Mouse (Mus musculus) lung, embryonic 16.5 days (tissue): ENCODE results near the gene Gabra6. TPM values are rescaled to one million over a fixed set of nuclear protein-coding genes. Genes with fewer than 3 reads are reported as not detected.

ENCODE experiments used
- ATAC-seq: fragments of 200-750 bp; cut with Nextera tagmentation; 2 replicates; pipeline ENCODE4 v1.8.0; 2017; ENCODE audit warnings: low read depth, mild to moderate bottlenecking, moderate library complexity
- H3K27ac ChIP-seq: fragments of 300-500 bp; sonication (generic); 2 replicates; pipeline ENCODE4 v1.5.1; 2014; ENCODE audit warnings: mild to moderate bottlenecking, control low read depth, low read length
- H3K27me3 ChIP-seq: fragments of 300-500 bp; sonication (generic); 2 replicates; pipeline ENCODE4 v1.6.1; 2014; ENCODE audit warnings: low read depth, low read length, mixed read lengths; ENCODE audit not compliant: control insufficient read depth, insufficient read depth
- H3K36me3 ChIP-seq: fragments of 300-500 bp; sonication (generic); 2 replicates; pipeline ENCODE4 v1.6.1; 2014; ENCODE audit warnings: low read length; ENCODE audit not compliant: control insufficient read depth, insufficient read depth
- H3K4me1 ChIP-seq: fragments of 300-500 bp; sonication (generic); replicated peaks from 2 replicates; pipeline ENCODE4 v1.6.1; 2014; ENCODE audit warnings: low read length, mixed read lengths; ENCODE audit not compliant: control insufficient read depth, insufficient read depth
- H3K4me2 ChIP-seq: fragments of 300-500 bp; sonication (generic); 2 replicates; pipeline ENCODE4 v1.6.1; 2014; ENCODE audit warnings: low read depth, low read length, control low read depth
- H3K4me3 ChIP-seq: fragments of 300-500 bp; sonication (generic); 2 replicates; pipeline ENCODE4 v1.5.1; 2014; ENCODE audit warnings: mild to moderate bottlenecking, low read length, control low read depth
- H3K9ac ChIP-seq: fragments of 300-500 bp; sonication (generic); 2 replicates; pipeline ENCODE4 v1.6.1; 2014; ENCODE audit warnings: low read length, control low read depth
- H3K9me3 ChIP-seq: fragments of 300-500 bp; sonication (generic); 2 replicates; pipeline ENCODE4 v1.6.1; 2016; ENCODE audit warnings: low read length; ENCODE audit not compliant: control insufficient read depth
- WGBS: fragments of 180-500 bp; shearing (Covaris S2); extraction: QIAGEN DNeasy Blood & Tissue Kit; methylation state at CpG from one replicate; pipeline ENCODE4 v1.1.7; 2014; 5-methylcytosine and 5-hydroxymethylcytosine counted together
- polyA plus RNA-seq: library from polyadenylated mRNA; unstranded; fragments of >200 nt; fragmentation: Nextera tagmentation; extraction: Ambion mirVana; gene quantifications from 2 replicates; pipeline ENCODE4 v1.2.1, GENCODE M21; 2015

The Gabra6 gene
- polyA plus RNA-seq = not detected in 2 replicates

DNA sequence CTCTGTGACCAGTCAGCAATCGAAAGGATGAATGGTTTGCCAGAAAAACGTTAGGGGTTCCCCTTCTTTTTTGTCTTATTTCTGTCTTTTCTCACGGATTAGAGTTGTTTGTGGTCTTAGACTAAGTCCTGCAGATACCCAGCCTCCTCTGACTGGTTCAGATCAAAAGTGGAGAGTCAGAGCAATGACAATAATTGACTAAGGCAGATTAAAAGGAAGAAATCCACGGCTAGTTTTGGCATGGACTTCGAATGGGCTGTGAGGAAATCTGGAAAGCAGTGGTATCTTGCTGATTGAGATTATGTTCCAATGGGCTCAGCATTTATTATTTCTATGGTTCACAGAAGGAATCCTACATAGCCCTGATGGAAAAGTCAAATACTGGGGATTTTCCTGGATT, at the start of gene Gabra6:
Gene Gabra6, minus strand, starts transcription at position 191 of the 400 bp plus-strand sequence.
- Histone ChIP-seq H3K27ac (no peak within 1 kb of the TSS), H3K4me1 (no peaks in the 10 kb centered on the region), H3K4me2 (no peak within 1 kb of the TSS), H3K27me3 (no peaks in the 10 kb centered on the region), H3K9me3 (no peaks in the 10 kb centered on the region), H3K4me3 (no peak within 1 kb of the TSS), H3K36me3 (no peaks in the 10 kb centered on the region), H3K9ac (no peak within 1 kb of the TSS)
- ATAC-seq = no peak
- 64% methylated on average over 5 of the region's 5 CpGs for WGBS

DNA sequence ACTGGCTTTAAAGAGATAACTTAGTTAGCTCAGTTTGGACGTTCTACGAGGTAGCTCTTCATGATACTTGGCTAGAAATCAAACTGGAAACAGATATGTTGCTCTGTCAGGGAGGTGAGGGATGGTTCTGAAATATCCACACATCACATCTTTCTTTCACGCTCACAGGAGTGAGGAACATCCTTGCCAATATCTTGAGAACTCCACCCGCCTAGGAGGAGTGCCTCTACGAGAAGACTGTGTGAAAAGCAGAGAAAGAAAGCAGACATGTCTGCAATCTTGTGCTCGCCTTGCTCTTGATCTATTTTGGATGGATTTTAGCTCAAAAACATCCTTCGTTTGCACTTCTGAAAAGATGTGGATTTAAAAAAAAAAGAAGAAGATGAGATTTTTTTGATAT, 44.7 kb upstream of the Gabra6 start:
- Histone ChIP-seq H3K9me3 (no peaks in the 10 kb centered on the region), H3K27me3 (no peaks in the 10 kb centered on the region), H3K4me3 (no peak overlapping the region), H3K27ac (no peak overlapping the region), H3K36me3 (no peaks in the 10 kb centered on the region), H3K9ac (no peak overlapping the region), H3K4me2 (no peak overlapping the region), H3K4me1 (no peaks in the 10 kb centered on the region)
- 67% methylated on average over 7 of the region's 7 CpGs for WGBS
- no peak for ATAC-seq

- Histone ChIP-seq H3K36me3 (no peaks in the 10 kb centered on the region), H3K27ac (no peak overlapping the region), H3K4me1 (no peaks in the 10 kb centered on the region), H3K27me3 (no peaks in the 10 kb centered on the region), H3K9me3 (no peaks in the 10 kb centered on the region), H3K4me3 (no peak overlapping the region), H3K9ac (no peak overlapping the region), H3K4me2 (no peak overlapping the region)
- WGBS = 78% methylated on average over 3 of the region's 3 CpGs
- ATAC-seq = no peak
Measured at GRCm38 (mm10) chr11:42332121-42332520, 11.2 kb upstream of the Gabra6 start.

DNA sequence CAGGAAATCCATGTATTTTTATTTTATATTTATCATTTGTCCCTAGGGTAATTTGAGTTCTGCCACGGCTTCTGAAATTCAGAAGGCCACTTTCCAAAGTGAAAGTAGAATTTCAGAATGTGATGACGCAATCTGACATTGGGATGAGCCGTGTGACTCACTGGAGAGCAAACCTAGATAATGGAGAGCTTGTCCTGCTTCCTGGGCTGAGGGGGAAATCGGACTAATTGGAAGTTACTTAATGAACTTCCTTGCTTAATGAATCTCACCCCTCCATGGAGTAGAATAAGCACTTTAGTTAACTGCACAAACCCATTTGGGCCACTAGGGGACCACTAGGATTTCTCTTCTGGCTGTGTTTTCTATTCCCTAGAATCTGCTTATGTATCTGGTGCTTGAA, 5.4 kb upstream of the Gabra6 start:
- ATAC-seq = no peak
- Histone ChIP-seq H3K9me3 (no peaks in the 10 kb centered on the region), H3K27me3 (no peaks in the 10 kb centered on the region), H3K36me3 (no peaks in the 10 kb centered on the region), H3K4me2 (no peak overlapping the region), H3K27ac (no peak overlapping the region), H3K4me3 (no peak overlapping the region), H3K4me1 (no peaks in the 10 kb centered on the region), H3K9ac (no peak overlapping the region)
- WGBS = 73% methylated on average over 4 of the region's 4 CpGs

DNA sequence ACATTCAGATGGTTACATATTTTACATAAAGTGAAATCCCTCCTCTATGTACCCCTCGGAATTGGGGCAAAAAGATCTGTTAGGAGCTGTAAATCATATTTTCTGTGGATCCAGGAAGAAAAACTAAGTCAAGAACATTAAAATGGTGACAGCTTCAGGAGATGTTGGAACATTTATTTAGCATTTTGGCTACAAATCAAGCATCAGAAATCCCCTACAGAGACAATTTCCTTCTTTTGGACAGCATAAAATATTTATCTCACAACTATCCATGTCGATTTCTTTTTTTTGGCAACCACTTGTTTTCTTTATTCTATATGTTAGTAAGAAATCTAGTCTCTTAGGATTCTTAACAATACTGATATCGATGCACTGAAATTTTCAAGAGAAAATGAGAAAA, 688 bp upstream of the Gabra6 start:
- 72% methylated on average over 3 of the region's 3 CpGs for WGBS
- Histone ChIP-seq H3K36me3 (no peaks in the 10 kb centered on the region), H3K27ac (no peak overlapping the region), H3K4me1 (no peaks in the 10 kb centered on the region), H3K4me2 (no peak overlapping the region), H3K9me3 (no peaks in the 10 kb centered on the region), H3K9ac (no peak overlapping the region), H3K27me3 (no peaks in the 10 kb centered on the region), H3K4me3 (no peak overlapping the region)
- ATAC-seq = no peak

DNA sequence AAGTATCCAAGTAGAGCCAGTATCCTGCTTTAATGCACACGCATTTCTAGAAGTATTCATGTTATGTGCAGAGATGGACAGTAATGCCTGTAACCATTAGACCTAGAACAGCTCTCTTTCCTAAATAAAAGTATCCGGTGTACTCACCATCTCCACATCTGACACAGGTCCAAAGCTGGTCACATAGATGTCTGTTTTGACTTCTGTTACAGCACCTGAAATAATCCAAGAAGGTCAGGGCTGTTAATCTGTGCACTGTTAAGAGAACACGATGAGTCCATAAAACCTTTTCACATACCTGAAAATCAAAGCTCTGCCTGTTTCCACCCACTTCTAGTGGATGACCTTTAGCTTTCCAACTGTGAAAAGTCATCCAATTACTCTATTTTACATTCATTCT, 1.4 kb downstream of the Gabra6 start:
- no peak overlapping the region for H3K4me2 ChIP-seq
- H3K9ac ChIP-seq = no peak overlapping the region
- ATAC-seq = no peak
- no peak overlapping the region for H3K4me3 ChIP-seq
- H3K27ac ChIP-seq = no peak overlapping the region
- H3K27me3 ChIP-seq = no peaks in the 10 kb centered on the region
- no peaks in the 10 kb centered on the region for H3K9me3 ChIP-seq
- no peaks in the 10 kb centered on the region for H3K4me1 ChIP-seq
- 84% methylated on average over 3 of the region's 3 CpGs for WGBS
- H3K36me3 ChIP-seq = no peaks in the 10 kb centered on the region

DNA sequence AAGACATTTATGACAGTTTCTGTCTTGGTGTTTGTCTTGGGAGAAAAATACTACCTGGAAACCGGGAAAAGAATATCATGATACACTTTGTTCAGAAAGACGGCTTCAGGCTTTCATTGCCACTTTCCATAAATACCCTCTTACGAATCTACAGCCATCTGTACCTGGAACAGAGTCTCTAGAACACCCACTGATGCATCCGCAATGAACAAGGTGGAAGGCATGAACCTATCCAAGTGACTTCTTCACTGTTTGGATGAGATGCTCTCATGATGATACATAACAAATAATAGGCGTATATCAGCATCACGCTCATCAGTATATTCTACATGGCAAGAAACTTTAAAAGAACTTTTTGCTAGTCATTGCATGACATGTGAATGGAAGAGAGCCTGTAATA, 1.8 kb downstream of the Gabra6 start:
- WGBS = 79% methylated on average over 6 of the region's 6 CpGs
- Histone ChIP-seq H3K4me3 (no peak overlapping the region), H3K4me1 (no peaks in the 10 kb centered on the region), H3K27ac (no peak overlapping the region), H3K9ac (no peak overlapping the region), H3K36me3 (no peaks in the 10 kb centered on the region), H3K9me3 (no peaks in the 10 kb centered on the region), H3K27me3 (no peaks in the 10 kb centered on the region), H3K4me2 (no peak overlapping the region)
- ATAC-seq = no peak

- ATAC-seq = no peak
- Histone ChIP-seq H3K4me1 (no peaks in the 10 kb centered on the region), H3K36me3 (no peaks in the 10 kb centered on the region), H3K4me3 (no peak overlapping the region), H3K27me3 (no peaks in the 10 kb centered on the region), H3K9ac (no peak overlapping the region), H3K27ac (no peak overlapping the region), H3K4me2 (no peak overlapping the region), H3K9me3 (no peaks in the 10 kb centered on the region)
- 60% methylated on average over 3 of the region's 3 CpGs for WGBS
Measured at GRCm38 (mm10) chr11:42317985-42318384, 2.9 kb downstream of the Gabra6 start.

DNA sequence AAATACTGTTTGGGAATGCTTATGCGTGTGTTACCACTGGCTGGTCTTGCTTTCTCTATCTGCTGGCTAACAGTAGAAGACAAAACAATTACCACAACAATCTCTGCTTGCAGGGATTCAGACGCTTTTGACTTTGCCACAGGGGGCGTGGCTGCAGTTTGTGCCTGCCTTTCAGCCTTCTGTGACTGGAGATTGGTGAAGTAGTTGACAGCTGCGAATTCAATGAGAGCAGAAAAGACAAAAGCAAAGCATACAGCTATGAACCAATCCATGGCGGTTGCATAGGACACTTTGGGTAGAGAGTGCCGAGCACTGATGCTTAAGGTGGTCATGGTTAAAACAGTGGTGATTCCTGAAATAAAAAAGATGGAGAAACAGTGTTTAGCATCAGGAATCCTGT, 6.0 kb downstream of the Gabra6 start:
- no peaks in the 10 kb centered on the region for H3K36me3 ChIP-seq
- no peak for ATAC-seq
- H3K4me3 ChIP-seq = no peak overlapping the region
- no peaks in the 10 kb centered on the region for H3K4me1 ChIP-seq
- H3K27me3 ChIP-seq = no peaks in the 10 kb centered on the region
- H3K4me2 ChIP-seq = no peak overlapping the region
- H3K9me3 ChIP-seq = no peaks in the 10 kb centered on the region
- no peak overlapping the region for H3K9ac ChIP-seq
- WGBS = 23% methylated on average over 6 of the region's 6 CpGs
- H3K27ac ChIP-seq = no peak overlapping the region

DNA sequence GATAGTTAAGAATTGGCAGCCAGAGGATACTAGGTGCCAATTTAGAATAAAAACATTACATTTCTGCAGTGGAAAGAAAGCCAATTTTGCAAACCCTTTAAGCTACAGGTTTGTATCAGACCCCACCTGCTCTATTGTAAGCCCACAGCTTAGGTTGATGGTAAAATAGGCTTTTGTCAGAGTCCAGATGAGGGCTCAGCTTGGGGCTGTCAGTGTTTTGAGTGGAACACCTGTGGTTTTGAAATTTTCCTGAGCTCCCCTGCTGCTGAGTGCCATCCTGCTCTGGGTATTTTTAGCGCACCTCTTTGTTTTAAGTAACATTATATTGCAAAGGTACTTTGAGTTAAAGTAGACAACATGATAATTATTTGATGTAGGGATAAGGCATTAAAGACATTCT, 10.0 kb downstream of the Gabra6 start:
- Histone ChIP-seq H3K4me2 (no peak overlapping the region), H3K9me3 (no peaks in the 10 kb centered on the region), H3K36me3 (no peaks in the 10 kb centered on the region), H3K4me3 (no peak overlapping the region), H3K9ac (no peak overlapping the region), H3K4me1 (no peaks in the 10 kb centered on the region), H3K27me3 (no peaks in the 10 kb centered on the region), H3K27ac (no peak overlapping the region)
- WGBS = 61% methylated on average over 1 of the region's 1 CpGs
- no peak for ATAC-seq
